Mouse (Mus musculus) cerebellum, adult 18-20 months (tissue): ENCODE measurements around the gene Uap1l1.

Experiments
- DNase-seq, 2 experiments: peaks; one replicate each; pipeline ENCODE4 v3.0.0; 2021

The Uap1l1 gene

DNA sequence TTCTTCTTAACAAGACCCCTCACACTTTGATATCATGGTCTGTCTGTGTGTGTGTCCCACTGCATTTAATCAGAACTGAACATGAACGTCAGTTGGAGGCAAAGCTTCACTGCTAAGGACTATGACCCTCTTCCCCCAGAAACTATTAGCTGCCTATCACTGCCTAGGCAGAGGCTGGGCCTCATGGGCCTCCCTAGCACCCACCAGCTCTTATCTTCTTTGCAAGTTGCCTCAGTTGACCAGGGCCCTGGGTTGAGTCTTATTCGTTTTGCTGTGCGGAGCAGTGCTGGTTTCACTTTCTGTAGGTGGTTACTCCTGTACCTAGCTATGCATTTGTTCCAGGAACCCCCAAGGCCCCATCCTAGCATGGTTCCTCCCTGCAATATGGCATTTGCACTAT, 4.5 kb upstream of the Uap1l1 start:
- no peak for DNase-seq

DNA sequence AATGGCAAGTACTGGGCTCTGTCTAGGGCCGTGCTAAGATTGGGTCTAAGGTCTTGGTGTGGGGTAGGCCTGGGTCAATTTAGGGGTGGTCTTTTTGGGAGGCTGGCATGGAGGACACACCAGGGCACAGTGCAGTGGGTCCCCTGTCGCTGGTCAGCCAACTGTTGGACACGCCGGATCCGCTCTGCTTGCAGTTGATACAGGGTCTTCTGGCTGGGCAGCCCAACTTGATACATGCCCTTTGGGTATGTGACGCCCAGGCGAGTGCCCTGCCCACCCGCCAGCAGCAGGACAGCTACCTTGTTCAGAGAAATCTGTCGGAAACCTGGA, 756 bp downstream of the Uap1l1 start:
- DNase-seq = no peak

DNA sequence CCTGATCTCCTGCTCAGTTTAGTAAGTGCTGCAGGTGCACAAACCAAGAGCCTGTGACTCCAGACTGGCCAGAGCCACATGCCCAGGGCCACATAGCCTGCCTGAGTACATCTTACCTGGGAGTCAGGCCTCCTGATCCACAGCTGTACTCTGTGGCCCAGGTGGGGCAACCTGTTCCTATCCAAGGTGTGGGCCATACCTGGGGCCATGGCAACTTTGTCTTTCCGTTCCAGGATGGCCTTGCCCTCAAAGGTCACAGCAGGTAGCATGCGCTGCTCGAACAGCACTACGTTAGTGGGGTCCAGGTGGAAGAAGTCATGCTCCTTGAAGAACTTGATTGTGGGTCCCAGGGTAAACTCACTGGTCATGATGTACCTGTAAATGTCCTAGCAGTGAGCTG, 1.2 kb downstream of the Uap1l1 start:
- DNase-seq = no peak

DNA sequence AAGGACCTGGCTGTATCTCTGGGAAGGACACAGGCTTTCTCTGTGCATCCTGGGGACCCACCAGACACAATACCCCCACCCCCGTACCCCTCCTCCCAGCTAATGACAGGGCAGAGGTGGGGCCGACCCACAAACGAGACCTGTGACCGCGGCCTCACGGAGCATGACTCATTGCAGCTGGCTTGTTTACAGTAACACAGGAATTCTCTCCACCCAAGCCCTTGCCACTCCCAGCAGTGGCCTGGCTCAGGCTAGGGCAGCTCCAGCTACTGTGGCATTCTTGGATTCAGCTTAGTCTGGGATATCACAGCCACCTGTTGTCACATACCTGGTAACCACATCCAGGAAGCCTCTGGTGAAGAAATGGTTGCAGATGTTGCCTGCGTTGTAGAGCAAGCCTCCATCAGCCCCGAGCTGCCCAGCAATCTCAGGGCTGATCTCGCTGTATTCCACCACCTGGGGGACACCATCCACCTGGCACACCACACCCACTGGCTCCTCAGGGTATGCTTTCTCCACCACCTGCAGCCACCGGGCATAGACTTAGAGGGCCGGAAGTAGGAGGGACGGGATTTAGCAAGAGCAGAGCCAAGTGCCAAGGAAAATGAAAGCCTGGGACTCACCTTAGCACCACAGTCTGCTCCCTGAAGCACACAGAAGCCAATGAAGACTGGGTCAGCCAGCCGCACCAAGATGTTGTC, 1.9 kb downstream of the Uap1l1 start:
- no peak for DNase-seq

DNA sequence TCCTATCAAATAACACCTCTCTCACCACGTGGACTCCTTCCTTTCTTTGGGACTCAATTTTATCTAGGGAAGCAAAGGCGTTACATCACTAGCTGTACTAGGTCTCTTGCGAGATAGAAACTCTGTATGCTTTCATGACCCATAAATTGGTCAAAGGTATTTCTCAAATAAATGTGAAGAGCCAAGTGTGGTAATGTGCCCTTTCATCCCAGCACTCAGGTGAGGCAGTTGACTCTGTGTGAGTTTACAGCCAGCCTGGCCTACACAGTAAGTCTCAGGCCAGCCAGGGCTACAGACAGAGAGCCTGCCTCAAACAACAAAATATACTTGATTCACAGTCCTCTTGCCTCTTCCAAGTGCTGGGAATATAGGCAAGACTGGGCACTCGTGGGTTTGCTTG, 5.6 kb downstream of the Uap1l1 start:
- DNase-seq = no peak

DNA sequence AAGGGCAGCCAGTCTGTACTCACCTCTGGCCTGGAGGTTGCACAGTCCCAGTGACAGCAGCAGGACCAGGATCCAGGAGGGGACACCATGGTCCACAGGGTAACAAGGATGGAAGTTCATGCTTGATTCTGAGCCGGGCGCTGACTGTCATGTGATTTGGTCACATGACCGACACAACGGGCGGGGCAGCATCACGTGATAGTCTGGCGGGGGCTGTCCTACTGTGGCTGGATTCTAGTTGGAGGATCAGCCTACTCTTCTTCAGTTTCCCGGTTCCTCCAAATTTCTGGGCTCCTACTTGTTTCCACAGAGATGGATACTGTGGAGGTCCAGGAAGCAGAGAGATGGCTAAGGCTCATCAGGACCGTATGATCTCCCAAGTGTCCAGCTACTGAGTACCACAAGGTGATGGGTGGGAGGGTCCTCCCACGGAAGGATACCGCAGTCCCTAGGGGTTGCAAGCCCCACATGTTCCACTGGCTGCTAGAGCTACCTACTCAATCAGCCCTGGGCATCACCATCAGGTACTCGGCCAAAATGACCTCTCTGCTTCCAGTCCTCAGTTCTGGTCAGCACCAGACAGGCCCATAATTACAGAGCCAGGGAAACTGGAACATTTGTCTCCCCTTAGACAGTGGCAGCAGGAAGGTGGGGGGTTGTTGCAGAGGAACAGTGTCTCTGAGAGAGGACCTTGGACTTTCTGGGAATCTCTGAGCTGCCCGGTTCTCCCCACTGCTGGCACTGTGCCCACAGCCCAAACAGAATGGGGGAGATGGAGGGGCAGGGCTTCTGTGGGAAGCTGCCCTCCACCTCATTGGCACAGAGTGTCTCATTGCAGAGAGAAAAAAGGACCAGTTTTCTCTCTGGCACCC, 9.0 kb downstream of the Uap1l1 start, which contains the start of gene Dpp7:
Gene Dpp7, minus strand, starts transcription at position 152 of the 872 bp plus-strand sequence.
- peak; percentile 88 to 93 for DNase-seq

DNA sequence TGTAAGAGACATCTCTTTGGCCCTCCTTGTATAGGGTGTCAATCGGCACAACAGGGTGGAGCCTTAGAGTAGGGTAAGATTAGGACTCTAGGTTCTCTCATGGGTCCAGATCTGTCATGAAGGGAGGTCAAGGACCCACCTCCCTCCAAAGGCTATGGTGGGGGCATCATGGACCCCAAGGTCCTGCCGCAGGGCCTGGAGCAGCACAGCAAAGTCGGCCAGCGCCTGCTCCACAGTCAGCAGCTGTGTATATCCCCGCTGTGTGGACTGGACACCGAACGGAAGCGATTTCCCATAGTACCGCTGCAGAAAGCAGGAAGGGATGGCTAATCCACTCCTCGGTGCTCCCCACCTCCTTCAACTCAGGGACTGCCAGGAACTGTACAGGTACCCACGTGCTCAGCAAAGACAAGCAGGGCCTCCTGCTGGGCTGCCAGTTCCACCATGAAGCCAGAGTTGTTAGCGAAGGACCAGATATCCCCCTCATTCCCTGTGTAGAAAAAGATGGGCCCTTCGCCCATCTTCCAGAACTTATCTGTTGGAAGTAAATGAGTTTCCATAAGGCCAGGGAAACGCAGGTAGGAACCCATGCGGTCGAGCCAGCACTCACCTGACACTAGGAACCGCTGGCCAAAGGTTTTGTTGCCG, 9.9 kb downstream of the Uap1l1 start:
- peak in 1 of 2 experiments; percentile 34 for DNase-seq

DNA sequence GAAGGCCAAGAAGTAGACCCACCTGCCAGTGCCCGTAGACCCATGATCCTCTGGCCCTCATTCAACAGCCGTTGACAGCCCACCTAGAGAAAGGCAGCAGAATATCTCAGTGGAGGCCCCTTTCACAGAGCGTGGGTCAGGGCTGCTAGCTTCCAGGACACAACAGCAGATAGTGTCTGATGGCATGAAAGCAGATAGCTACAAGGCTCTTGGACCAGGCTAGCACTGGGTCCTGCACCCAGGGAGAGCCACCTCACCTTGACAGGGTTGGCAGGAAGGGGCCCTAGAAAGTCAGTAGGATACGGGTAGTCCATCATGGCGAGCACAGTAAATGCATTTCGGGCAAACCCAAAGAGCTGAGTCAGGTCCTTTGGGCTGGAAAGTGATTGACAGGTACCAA, 11.3 kb downstream of the Uap1l1 start:
- no peak for DNase-seq

DNA sequence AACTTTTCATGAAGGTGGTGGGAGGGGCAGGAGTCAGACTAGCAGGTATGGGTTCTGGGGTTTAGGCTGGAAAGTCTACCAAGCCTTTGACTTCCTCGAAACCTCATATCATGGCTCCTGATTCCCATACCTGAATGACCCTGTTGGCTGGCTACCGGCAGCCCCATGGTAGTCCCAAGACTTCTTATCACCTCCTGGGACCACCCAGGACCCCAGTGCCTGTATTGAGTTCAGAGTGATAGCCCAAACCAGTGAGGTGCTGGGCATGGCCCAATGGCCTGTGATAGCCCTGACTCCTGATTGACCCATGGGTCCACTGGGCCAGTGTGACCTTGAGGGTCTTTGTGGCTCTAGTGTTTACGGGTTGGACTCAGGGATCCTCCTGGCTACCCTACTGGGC, 14.8 kb downstream of the Uap1l1 start:
- no peak for DNase-seq

DNA sequence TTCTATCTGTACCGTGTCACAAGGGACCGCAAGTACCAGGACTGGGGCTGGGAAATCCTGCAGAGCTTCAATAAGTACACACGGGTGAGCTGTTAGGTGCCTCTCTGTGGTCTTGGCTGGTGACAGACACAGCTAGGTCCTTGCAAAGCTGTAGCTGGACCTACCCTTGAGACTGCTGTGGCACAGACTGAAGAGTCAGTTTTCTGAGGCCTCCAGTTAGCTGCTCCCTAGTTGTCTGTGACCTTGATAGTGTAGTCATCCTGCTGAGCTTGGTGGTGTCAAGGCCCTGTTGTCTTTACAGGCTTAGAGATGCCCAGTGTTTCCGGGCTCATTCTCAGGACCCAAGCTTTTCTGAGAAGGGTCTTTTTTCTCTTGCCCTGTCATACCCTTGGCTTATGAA, 16.0 kb downstream of the Uap1l1 start:
- no peak for DNase-seq

DNA sequence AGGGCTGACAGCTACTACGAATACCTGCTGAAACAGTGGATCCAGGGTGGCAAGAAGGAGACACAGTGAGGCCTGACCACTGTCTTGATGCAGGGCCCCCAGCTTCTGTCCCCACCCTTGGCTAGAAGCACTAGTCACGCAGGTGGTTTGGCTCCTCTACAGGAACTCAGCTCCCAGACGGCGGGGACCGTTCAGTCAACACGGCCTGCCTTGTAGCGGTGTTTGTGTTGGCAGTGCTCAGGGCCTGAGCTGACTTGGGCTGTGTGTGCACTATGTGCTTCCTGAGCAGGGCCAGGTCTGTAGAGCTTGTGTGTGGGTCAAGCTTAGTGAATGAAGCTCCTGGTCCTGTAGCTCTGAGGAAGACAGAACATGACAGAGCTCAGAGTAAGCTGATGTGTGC, 17.3 kb downstream of the Uap1l1 start:
- DNase-seq = no peak

DNA sequence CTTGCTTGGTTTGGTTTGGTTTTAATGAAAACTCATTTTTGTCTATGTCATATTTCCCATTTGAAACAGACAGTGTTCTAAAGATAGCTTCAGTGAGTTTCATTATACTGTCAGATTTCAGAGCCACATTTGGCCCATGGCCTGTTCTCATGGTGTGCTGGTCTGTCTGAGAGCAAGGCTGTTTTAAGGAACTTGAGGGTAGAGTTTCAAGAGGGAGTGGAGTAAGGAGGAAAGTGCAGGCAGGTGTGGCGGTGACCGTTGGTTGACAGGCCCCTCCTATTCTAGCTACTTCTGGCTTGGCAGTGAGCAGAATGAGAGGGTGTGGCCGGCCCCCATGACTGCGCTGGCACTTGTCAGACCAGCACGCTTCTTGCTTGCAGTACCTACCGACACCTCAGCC, 27.2 kb downstream of the Uap1l1 start:
- no peak for DNase-seq

DNA sequence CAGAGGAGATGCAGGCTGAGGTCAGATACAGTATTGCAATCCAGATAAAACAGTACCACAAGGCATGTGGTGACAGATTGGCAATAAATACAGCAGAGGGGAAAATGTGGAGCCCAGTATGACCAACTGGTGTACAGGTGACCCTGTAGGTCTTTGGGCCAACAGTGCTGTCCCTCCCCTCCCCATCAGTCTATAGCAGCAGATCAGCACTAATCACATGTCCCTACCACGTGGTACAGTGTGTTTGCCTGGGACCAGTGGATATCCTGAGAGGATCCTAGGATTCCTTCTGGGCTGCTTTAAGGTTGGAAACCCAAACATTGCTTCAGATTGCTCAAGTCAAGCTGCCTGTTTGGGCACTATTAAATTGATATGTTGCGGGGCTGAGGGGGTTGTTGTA, 31.9 kb downstream of the Uap1l1 start:
- DNase-seq = no peak

DNA sequence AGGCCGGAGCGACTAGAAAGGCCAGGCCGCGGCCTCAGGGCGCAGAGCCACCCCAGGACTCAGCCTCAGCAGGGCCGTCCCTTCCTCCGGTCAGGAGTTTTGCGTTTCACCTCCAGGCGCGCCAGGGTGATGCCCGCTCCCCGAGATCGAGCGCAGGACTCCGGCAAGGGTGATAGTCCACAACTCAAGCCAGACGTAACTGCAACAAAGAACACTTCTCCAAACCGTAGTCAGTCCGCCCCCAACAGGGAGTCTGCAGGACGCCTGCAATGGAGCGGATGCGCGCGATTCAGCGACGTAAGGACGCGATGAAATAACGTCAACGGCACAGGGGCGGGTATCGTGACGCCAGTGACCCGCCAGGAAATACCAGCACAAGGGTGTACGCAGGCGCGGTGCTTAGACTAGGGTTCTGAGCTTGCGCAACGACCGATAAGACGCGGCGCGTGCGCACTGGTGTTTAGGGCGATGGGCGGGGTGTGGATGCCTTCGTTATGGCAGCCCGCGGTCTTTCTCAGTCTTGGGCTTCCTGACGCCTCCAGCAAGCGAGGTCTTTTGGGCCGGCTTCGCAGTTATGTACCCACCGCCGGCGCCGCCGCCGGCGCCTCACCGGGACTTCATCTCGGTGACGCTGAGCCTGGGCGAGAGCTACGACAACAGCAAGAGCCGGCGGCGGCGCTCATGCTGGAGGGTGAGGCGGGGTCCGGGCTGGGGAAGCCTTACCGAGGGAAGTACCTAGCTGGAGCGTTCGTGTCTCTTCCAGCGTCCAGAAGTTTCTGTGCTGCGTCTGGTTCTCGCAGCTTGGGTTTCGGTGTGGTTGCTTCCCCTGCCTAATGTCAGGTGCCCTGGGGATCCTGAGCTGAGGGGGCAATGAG, 33.0 kb downstream of the Uap1l1 start, which contains the start of gene Man1b1:
Gene Man1b1, plus strand, starts transcription at position 53 of the 875 bp plus-strand sequence.
- peak; percentile 99 to 100 for DNase-seq

DNA sequence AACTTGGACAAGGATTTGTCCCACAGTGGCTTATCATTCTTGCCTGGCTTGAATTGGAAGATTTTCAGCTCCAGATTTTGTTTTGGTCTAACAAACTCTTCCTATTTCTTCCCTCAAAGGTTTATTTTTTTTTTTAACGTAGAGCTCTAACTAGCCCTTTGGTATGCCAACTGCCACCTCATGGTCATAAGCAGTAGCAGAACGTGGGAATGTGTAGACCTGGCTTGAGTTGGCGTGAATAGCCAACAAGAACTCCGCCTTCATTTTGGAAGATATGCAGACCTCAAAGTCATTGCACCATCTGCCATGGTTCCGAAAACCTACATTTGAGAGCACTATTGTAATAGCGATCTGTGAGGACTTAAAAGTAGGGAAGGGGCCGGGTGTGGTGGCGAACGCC, 34.0 kb downstream of the Uap1l1 start:
- no peak for DNase-seq

DNA sequence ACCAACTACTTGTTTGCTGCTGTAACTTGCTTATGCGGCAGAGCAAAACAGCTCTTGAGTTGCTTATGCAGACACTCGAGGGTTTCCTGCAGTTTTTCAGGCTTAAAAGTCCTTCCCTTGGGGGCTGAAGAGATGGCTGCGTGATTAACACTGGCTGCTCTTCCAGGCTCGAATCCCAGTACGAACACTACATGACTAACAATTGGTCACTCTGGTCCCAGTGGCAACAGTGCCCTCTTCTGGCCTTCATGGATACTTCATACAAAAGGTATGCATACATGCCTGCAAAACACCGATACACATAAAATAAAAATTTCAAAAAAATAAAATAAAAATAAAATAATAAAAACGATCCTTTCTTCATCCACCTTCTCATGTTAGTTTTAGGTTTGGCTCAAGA, 37.0 kb downstream of the Uap1l1 start:
- DNase-seq = peak; percentile 69 to 70

DNA sequence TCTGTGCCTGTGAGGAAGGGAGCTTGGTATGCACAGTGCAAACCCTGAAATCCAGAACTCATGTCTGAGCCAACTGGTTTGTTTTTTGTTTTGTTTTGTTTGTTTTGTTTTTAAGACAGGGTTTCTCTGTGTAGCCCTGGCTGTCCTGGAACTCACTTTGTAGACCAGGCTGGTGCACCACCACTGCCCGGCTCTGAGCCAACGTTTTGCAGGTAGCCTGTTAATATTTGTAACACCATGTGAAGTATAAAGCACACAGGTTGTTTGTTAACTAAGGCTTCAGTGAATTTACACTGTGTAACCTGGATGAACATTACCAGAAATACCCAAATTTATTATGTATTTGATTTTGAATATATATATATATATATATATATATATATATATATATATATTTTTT, 39.4 kb downstream of the Uap1l1 start:
- DNase-seq = no peak

DNA sequence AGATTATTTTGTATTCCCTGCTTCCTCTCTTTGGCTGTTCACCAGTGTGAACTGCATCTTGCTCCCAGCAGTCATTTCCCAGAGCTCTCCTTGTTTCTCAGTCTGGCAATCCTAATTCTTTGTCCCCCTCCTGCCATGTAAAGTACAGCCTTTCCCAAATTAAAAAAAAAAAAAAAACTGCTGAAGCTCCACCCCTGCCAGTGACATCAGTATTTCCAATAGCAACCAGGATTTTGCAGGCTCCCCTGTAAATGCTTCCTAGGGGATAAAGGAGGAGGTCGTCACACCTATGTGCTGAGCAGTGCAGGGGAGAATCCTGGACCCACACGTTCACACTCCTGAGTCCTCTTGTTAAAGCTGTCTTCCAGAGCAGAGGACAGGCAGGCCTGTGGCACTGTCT, 45.4 kb downstream of the Uap1l1 start:
- DNase-seq = no peak

DNA sequence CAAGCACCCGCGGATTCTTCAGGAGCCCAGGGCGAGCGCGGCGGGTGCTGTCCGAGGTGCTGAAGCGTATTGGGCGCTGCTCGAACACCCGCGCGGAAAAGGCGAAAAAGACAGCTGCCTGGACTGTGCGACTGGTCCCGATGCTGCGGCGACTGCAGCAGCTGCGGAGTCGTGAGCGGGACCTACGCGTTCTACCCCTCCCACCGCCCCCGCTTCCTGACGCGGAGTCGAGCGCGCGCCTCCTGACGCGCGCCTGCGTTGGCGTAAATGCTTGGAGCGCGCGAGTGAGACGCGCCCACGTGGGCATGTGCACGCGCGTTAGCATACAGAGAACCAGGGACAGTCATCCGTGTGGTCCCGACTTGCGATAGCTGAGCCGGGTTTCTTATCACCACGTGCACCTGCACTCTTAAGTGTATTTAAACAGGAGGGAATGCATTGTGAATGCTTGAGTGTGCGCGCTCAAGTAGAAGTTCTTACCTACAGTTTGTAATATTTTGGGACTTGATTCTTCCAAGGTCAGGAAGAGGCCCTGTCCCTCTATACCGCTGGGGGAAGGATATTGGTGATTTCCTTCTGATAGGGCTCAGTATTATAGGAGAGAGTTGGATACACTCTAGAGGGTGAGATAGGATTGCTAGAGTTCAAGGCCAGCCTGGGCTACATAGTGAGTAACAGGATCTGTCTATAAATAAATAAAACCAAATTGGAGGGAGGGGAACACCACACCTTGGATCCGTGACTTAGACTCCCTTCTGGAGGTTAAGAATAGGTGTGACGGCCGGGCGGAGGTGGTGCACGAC, 46.3 kb downstream of the Uap1l1 start, which contains the start of gene Grin1:
Gene Grin1, minus strand, starts transcription at position 217 of the 803 bp plus-strand sequence.
- DNase-seq = peak; percentile 86 to 92

DNA sequence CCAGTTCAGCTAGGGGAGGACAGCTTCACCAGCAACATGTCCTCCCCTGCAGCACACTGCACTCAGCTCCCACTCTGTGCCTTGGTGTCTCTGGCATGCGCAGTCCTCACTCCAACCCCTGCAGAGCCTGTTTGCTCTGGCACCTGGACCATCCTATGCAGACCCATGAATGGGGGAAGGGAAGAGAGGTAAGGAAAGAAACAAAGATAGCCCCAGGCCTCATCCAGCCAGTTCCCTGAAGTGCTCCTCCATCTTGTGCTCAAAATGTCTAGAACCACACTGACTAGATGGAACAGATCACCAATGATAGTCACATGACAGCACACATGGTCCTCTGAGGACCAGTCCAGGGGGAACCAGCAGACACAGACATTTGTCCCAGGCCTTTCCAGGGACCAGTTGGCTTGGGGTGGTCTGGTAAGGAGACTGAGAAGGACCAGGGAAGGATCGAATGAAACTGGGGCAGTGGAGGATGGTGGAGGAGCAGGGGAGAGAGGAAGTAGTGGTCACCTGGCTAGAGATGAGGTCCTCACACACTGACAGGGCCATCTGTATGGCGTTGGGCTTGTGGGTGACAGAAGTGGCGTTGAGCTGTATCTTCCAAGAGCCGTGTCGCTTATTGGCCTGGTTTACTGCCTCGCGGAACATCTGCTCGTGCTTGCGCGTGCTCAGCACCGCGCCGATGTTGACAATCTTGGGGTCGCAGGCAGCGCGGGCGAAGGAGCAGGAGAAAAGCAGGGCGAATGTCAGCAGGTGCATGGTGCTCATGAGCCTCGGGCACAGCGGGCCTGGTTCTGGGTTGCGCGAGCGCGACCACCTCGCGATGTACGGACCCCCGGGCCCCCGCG, 47.1 kb downstream of the Uap1l1 start:
- peak; percentile 71 to 74 for DNase-seq

DNA sequence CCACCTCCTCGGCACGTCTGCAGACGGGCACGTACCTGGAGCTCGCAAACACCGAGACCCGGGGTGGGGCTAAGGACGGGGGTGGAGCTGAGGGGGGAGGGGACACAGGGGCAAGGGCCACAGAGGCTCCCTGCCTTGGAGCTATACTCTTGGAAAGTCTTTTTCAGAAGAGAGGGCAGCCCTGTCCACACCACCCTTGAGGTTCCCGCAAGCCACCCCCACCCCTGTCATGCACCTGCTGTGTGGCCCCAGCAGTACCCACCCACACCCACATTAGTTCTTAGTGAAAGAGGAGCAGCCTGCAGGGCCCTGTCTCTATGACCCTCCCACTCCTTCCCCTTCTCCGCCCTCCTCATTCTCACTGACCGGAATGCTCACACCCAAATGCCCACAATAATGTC, 54.0 kb downstream of the Uap1l1 start:
- no peak for DNase-seq
